Mouse (Mus musculus) right cerebral cortex, postnatal 14 days (tissue): ENCODE results near the gene Kcng4.

Experiments
- DNase-seq: peaks from one replicate; pipeline ENCODE4 v3.0.0; 2022

Kcng4 gene

GRCm38 (mm10) chr8:119639798-119640197, 4.3 kb upstream of the Kcng4 start:
- DNase-seq, result no peak

- DNase-seq, result no peak
Observed at GRCm38 (mm10) chr8:119638261-119638660, 2.8 kb upstream of the Kcng4 start.

- DNase-seq, result no peak
Observed at GRCm38 (mm10) chr8:119637381-119637780, 1.9 kb upstream of the Kcng4 start.

- DNase-seq, result no peak
Observed at GRCm38 (mm10) chr8:119636766-119637165, 1.3 kb upstream of the Kcng4 start.

GRCm38 (mm10) chr8:119635958-119636357, 478 bp upstream of the Kcng4 start:
- DNase-seq, result no peak

GRCm38 (mm10) chr8:119634616-119635336, 704 bp downstream of the Kcng4 start:
- no peak for DNase-seq

- DNase-seq, result no peak
Observed at GRCm38 (mm10) chr8:119632909-119633308, 2.6 kb downstream of the Kcng4 start.

GRCm38 (mm10) chr8:119632246-119632645, 3.2 kb downstream of the Kcng4 start:
- DNase-seq, result no peak

GRCm38 (mm10) chr8:119630841-119631240, 4.6 kb downstream of the Kcng4 start:
- no peak for DNase-seq

GRCm38 (mm10) chr8:119627613-119628359, 7.7 kb downstream of the Kcng4 start:
- no peak for DNase-seq

- DNase-seq, result no peak
Observed at GRCm38 (mm10) chr8:119627199-119627598, 8.3 kb downstream of the Kcng4 start.

- no peak for DNase-seq
Observed at GRCm38 (mm10) chr8:119625788-119626187, 9.7 kb downstream of the Kcng4 start.

GRCm38 (mm10) chr8:119624916-119625315, 10.6 kb downstream of the Kcng4 start:
- DNase-seq, result no peak

GRCm38 (mm10) chr8:119623744-119624143, 11.7 kb downstream of the Kcng4 start:
- DNase-seq, result no peak

GRCm38 (mm10) chr8:119623061-119623460, 12.4 kb downstream of the Kcng4 start:
- no peak for DNase-seq

GRCm38 (mm10) chr8:119622555-119622954, 12.9 kb downstream of the Kcng4 start:
- DNase-seq, result no peak

GRCm38 (mm10) chr8:119620848-119621465, 14.5 kb downstream of the Kcng4 start:
- DNase-seq, result no peak

- DNase-seq, result no peak
Observed at GRCm38 (mm10) chr8:119620116-119620840, 15.2 kb downstream of the Kcng4 start.

GRCm38 (mm10) chr8:119618887-119619286, 16.6 kb downstream of the Kcng4 start:
- DNase-seq, result no peak

- DNase-seq, result no peak
Observed at GRCm38 (mm10) chr8:119617586-119617985, 17.9 kb downstream of the Kcng4 start.

GRCm38 (mm10) chr8:119616811-119617210, 18.7 kb downstream of the Kcng4 start:
- DNase-seq, result no peak

- no peak for DNase-seq
Observed at GRCm38 (mm10) chr8:119616358-119616757, 19.1 kb downstream of the Kcng4 start.

GRCm38 (mm10) chr8:119615096-119615495, 20.4 kb downstream of the Kcng4 start:
- DNase-seq, result no peak
